In genomic region chr17:24658017-24658758, GRCm38 (mm10) we compare ENCODE assay signal across 9 mouse cellular contexts. TPM values are rescaled to one million over a fixed set of nuclear protein-coding genes. Genes with fewer than 3 reads are reported as not detected.
DNase-seq lines count a peak whose midpoint lies in the region; ATAC-seq lines count a peak whose summit lies in the region.
"Had no signal": no experiment of that assay in that cellular context is flagged by ENCODE, and none has a peak within 500 bp of the region (broad histone marks: within the 10 kb centered on the region; RNA-seq: fewer than 3 reads in every experiment).

Npw (minus strand) TSS chr17:24658457.

- H3K4me1 ChIP-seq in heart, embryonic 13.5 days, result peaks cover 18% of the 10 kb centered on the region
- peaks cover 14% of the 10 kb centered on the region for H3K4me1 ChIP-seq in embryonic facial prominence, embryonic 13.5 days
- 0 out of 2 replicates have a peak, but pooled peaks cover 12% of the 10 kb centered on the region for H3K4me1 ChIP-seq in intestine, embryonic 14.5 days (replicated peaks; ENCODE audit: control insufficient read depth, insufficient read depth, low read length)
- peaks cover 12% of the 10 kb centered on the region; the same call in 1 of the 2 replicates for H3K4me1 ChIP-seq in stomach, embryonic 15.5 days

- WGBS in heart, embryonic 13.5 days, result 2% methylated on average over 47 of the region's 47 CpGs
- 2% methylated on average over 47 of the region's 47 CpGs for WGBS in embryonic facial prominence, embryonic 13.5 days
- 1% methylated on average over 47 of the region's 47 CpGs for WGBS in intestine, embryonic 14.5 days
- WGBS in stomach, embryonic 15.5 days, result 1% methylated on average over 47 of the region's 47 CpGs

- no peak for DNase-seq in heart, adult 8-10 months (ENCODE audit: low spot score)
- peak; percentile 75 for DNase-seq in intestine, embryonic 14.5 days (ENCODE audit: low spot score)
- DNase-seq in lung, postnatal 4 days, result peak; percentile 48 to 55
- no peak for DNase-seq in right cerebral cortex, postnatal 25 days
- no peak for DNase-seq in left cerebral cortex, adult 8-10 months (ENCODE audit: low spot score in 2 of 2)

- H3K27me3 ChIP-seq in heart, embryonic 13.5 days (replicated peaks), result peaks cover 73% of the 10 kb centered on the region
- peaks cover 54% of the 10 kb centered on the region for H3K27me3 ChIP-seq in embryonic facial prominence, embryonic 13.5 days
- peaks cover 41% of the 10 kb centered on the region for H3K27me3 ChIP-seq in intestine, embryonic 14.5 days (replicated peaks; ENCODE audit: control insufficient read depth, insufficient read depth, low read length)
- peaks cover 42% of the 10 kb centered on the region for H3K27me3 ChIP-seq in stomach, embryonic 15.5 days (replicated peaks)

- peak within 1 kb of the TSS; percentile 72 for H3K4me2 ChIP-seq in heart, embryonic 13.5 days
- H3K4me2 ChIP-seq in embryonic facial prominence, embryonic 13.5 days, result peak within 1 kb of the TSS; percentile 95
- H3K4me2 ChIP-seq in intestine, embryonic 14.5 days (ENCODE audit: low read length), result peak within 1 kb of the TSS; percentile 86
- peak within 1 kb of the TSS; percentile 95 for H3K4me2 ChIP-seq in stomach, embryonic 15.5 days

- H3K9me3 ChIP-seq in heart, embryonic 13.5 days, result no peaks in the 10 kb centered on the region
- no peaks in the 10 kb centered on the region for H3K9me3 ChIP-seq in embryonic facial prominence, embryonic 13.5 days
- H3K9me3 ChIP-seq in intestine, embryonic 14.5 days (ENCODE audit: control insufficient read depth, low read length), result no peaks in the 10 kb centered on the region
- no peaks in the 10 kb centered on the region for H3K9me3 ChIP-seq in stomach, embryonic 15.5 days
- H3K9me3 ChIP-seq: G1E had no signal

- peak within 1 kb of the TSS; percentile 63 for H3K9ac ChIP-seq in heart, embryonic 13.5 days
- peak within 1 kb of the TSS; percentile 75 for H3K9ac ChIP-seq in embryonic facial prominence, embryonic 13.5 days
- H3K9ac ChIP-seq in intestine, embryonic 14.5 days (ENCODE audit: low read length), result peak within 1 kb of the TSS; percentile 38; the same call in 1 of the 2 replicates
- no peak within 1 kb of the TSS; the same call in 1 of the 2 replicates for H3K9ac ChIP-seq in stomach, embryonic 15.5 days

- H3K36me3 ChIP-seq in heart, embryonic 13.5 days, result no peaks in the 10 kb centered on the region
- H3K36me3 ChIP-seq in embryonic facial prominence, embryonic 13.5 days, result no peaks in the 10 kb centered on the region
- no peaks in the 10 kb centered on the region for H3K36me3 ChIP-seq in intestine, embryonic 14.5 days (ENCODE audit: control insufficient read depth, insufficient read depth, low read length)
- H3K36me3 ChIP-seq in stomach, embryonic 15.5 days, result no peaks in the 10 kb centered on the region
- H3K36me3 ChIP-seq: G1E had no signal

- peak within 1 kb of the TSS; percentile 49 for H3K4me3 ChIP-seq in heart, embryonic 13.5 days
- H3K4me3 ChIP-seq in embryonic facial prominence, embryonic 13.5 days, result peak within 1 kb of the TSS; percentile 51
- H3K4me3 ChIP-seq in intestine, embryonic 14.5 days (ENCODE audit: low read depth, low read length), result peak within 1 kb of the TSS; percentile 37
- H3K4me3 ChIP-seq in stomach, embryonic 15.5 days (replicated peaks), result peak within 1 kb of the TSS; percentile 40

- H3K27ac ChIP-seq in heart, embryonic 13.5 days (replicated peaks), result no peak within 1 kb of the TSS
- no peak within 1 kb of the TSS for H3K27ac ChIP-seq in embryonic facial prominence, embryonic 13.5 days
- no peak within 1 kb of the TSS for H3K27ac ChIP-seq in intestine, embryonic 14.5 days (ENCODE audit: low read depth)
- no peak within 1 kb of the TSS for H3K27ac ChIP-seq in stomach, embryonic 15.5 days

- no peak for ATAC-seq in heart, embryonic 13.5 days (ENCODE audit: extremely low read depth, insufficient number of reproducible peaks, low FRiP score, low TSS enrichment)
- 0 out of 2 replicates have a peak, but pooled peaks have one; percentile 40 for ATAC-seq in embryonic facial prominence, embryonic 13.5 days (ENCODE audit: insufficient number of reproducible peaks, insufficient read depth, low FRiP score, low TSS enrichment, low read depth)
- no peak for ATAC-seq in intestine, embryonic 14.5 days (replicated peaks; ENCODE audit: low FRiP score, low TSS enrichment, low read depth)
- ATAC-seq in stomach, embryonic 15.5 days (ENCODE audit: insufficient read depth, low FRiP score, low read depth), result peak; percentile 51

RNA-seq across cellular contexts. Expression of gene Npw, which starts in this region (rescaled TPM):
- not detected in 2 replicates for polyA plus RNA-seq in heart, embryonic 13.5 days (2015; fragmentation: Nextera tagmentation; extraction: Ambion mirVana)
- not detected for total RNA-seq in heart, adult 8-10 months (2022)
- polyA plus RNA-seq in embryonic facial prominence, embryonic 13.5 days (2015; fragmentation: Nextera tagmentation; extraction: Ambion mirVana), result 0.74 and 1.2 TPM in 2 replicates
- polyA plus RNA-seq in intestine, embryonic 14.5 days (2014; fragmentation: Nextera tagmentation; extraction: Ambion mirVana), result not detected in 2 replicates
- 0.30 and 0.46 TPM in 2 replicates for polyA plus RNA-seq in stomach, embryonic 15.5 days (2015; fragmentation: Nextera tagmentation; extraction: Ambion mirVana)
- under 1 TPM in 1 of 4 experiments, not detected in 3; 0.63 TPM for total RNA-seq in left cerebral cortex, adult 8-10 months (2022)
- total RNA-seq: G1E had no signal
- polyA plus RNA-seq: G1E had no signal

Comparison
In these comparisons a context has a peak if more than half of its experiments do, and no peak if none do; other contexts are left out.
1. Peak in DNase-seq, H3K4me3 ChIP-seq, H3K9ac ChIP-seq and H3K4me2 ChIP-seq in intestine, embryonic 14.5 days; RNA of the gene not detected or under 1 TPM.
2. Peak in ATAC-seq, H3K4me3 ChIP-seq and H3K4me2 ChIP-seq in stomach, embryonic 15.5 days; RNA of the gene not detected or under 1 TPM.
3. DNase-seq: peak in lung, postnatal 4 days (2 of 2); none in heart, adult 8-10 months (single experiment), right cerebral cortex, postnatal 25 days (single experiment) and left cerebral cortex, adult 8-10 months (0 of 2).
4. Peak in every context shown above with its lines, with median percentiles within 50 percentile points of each other: H3K4me2 ChIP-seq and H3K4me3 ChIP-seq.